Mouse (Mus musculus): ENCODE measurements around the gene Sh2d2a. TPM values are rescaled to one million over a fixed set of nuclear protein-coding genes. Genes with fewer than 3 reads are reported as not detected.
"Not testable (repeated sequence)": the region's sequence is repeated elsewhere in the genome, so short reads cannot be mapped to it uniquely, and the experiment has no call there.

The Sh2d2a gene
- polyA plus RNA-seq, 2 experiments, result 0.08 TPM; not detected in 1

DNA sequence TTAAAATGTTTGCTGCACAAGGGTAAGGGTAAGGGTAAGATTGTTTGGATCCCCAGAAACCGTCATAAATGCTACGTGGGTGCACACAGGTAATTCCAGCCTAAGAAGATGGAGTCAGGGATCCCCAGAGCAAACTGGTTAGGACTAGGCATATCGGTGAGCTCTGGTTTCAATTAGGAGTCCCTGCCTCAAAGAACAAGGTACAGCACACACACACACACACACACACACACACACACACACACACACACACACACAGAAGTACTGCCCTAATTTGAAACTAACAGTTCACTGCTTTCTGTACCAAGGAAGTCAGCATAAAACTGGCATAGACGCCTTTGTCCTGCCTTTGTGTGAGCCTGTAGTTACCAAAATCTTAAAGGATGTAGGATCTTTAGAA lies 34.1 kb upstream of the Sh2d2a start:
- TF ChIP-seq POLR2A (IDR thresholded peaks at IDR 0.05; ENCODE audit: borderline replicate concordance, extremely low read depth, insufficient read depth, insufficient read length), result no peak
- H3K36me3 ChIP-seq (ENCODE audit: control insufficient read depth, insufficient read depth, low read length), result no peaks in the 10 kb centered on the region
- H3K4me3 ChIP-seq (replicated peaks; ENCODE audit: low read length), result no peak overlapping the region
- no peak overlapping the region for H3K9ac ChIP-seq (ENCODE audit: low read depth, low read length, severe bottlenecking)
- no peak overlapping the region for H3K27ac ChIP-seq (replicated peaks; ENCODE audit: low read depth, low read length)
- no peaks in the 10 kb centered on the region; the same call in 1 of the 2 replicates for H3K9me3 ChIP-seq (ENCODE audit: control insufficient read depth, low read length)
- H3K4me2 ChIP-seq (replicated peaks; ENCODE audit: low read depth, low read length, severe bottlenecking), result no peak overlapping the region
- ATAC-seq (ENCODE audit: low FRiP score, low read depth), result no peak
- 30% methylated on average over 4 of the region's 4 CpGs for WGBS
- DNase-seq (ENCODE audit: low spot score), result no peak
- H3K4me1 ChIP-seq (ENCODE audit: control insufficient read depth, insufficient read depth, low read length), result no peaks in the 10 kb centered on the region; the same call in 1 of the 2 replicates
- peaks cover 28% of the 10 kb centered on the region for H3K27me3 ChIP-seq (ENCODE audit: control insufficient read depth, insufficient read depth, low read length)

GRCm38 (mm10) chr3:87812873-87813272 lies 33.7 kb upstream of the Sh2d2a start:
- 43% methylated on average over 10 of the region's 10 CpGs for WGBS
- TF ChIP-seq POLR2A (IDR thresholded peaks at IDR 0.05; ENCODE audit: borderline replicate concordance, extremely low read depth, insufficient read depth, insufficient read length), result no peak
- Histone ChIP-seq H3K9ac (ENCODE audit: low read depth, low read length, severe bottlenecking) (no peak overlapping the region), H3K4me1 (ENCODE audit: control insufficient read depth, insufficient read depth, low read length) (no peaks in the 10 kb centered on the region; the same call in 1 of the 2 replicates), H3K9me3 (ENCODE audit: control insufficient read depth, low read length) (no peaks in the 10 kb centered on the region; the same call in 1 of the 2 replicates), H3K4me3 (replicated peaks; ENCODE audit: low read length) (no peak overlapping the region), H3K36me3 (ENCODE audit: control insufficient read depth, insufficient read depth, low read length) (no peaks in the 10 kb centered on the region), H3K4me2 (replicated peaks; ENCODE audit: low read depth, low read length, severe bottlenecking) (no peak overlapping the region), H3K27ac (replicated peaks; ENCODE audit: low read depth, low read length) (no peak overlapping the region), H3K27me3 (ENCODE audit: control insufficient read depth, insufficient read depth, low read length) (peaks cover 28% of the 10 kb centered on the region)
- DNase-seq (ENCODE audit: low spot score) (no peak), ATAC-seq (ENCODE audit: low FRiP score, low read depth) (no peak)

DNA sequence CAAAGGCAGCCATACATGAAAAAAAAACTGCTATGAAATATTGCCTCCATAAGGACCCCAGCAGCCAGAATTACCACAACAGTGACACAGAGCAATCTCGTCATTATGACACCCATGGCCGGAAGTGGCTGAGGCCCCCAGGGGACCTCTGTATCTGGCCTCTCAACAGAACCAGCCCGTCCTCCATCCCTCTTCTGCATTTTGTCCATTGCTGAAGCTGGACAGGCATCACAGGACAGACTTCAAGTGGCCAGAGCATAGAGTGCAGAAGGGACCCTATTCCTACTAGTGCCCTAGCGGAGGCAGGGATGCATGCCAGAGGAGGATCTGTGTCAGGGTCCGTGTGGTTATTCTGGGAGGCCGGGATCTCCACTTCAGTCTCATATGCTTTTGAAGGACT lies 30.4 kb upstream of the Sh2d2a start:
- Histone ChIP-seq H3K9ac (ENCODE audit: low read depth, low read length, severe bottlenecking) (no peak overlapping the region), H3K4me2 (replicated peaks; ENCODE audit: low read depth, low read length, severe bottlenecking) (no peak overlapping the region), H3K4me1 (ENCODE audit: control insufficient read depth, insufficient read depth, low read length) (no peaks in the 10 kb centered on the region)

DNA sequence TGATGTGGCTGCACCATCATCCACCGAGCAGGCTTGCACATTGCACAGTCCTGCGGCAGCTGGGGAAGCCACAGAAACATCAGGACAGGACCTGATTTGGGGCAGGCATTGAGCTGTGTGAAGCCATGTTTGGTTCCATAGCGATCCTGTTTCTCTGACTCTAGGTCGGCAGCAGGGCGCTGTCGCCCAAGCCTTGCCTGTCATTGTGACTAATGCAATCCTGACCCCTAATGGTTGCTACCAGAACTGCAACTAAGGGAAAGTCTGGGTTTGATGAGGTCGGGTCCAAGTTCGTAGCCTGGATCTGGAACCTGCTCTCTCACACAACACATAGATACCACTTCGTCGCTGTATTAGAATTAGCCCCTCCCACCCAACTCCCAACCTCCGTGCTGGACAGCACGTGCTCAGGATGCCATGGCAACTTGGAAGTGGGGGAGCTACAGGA lies 29.9 kb upstream of the Sh2d2a start:
- ATAC-seq (ENCODE audit: low FRiP score, low read depth) (peak; percentile 61; the same call in 1 of the 2 replicates), DNase-seq (ENCODE audit: low spot score) (peak; percentile 84)
- Histone ChIP-seq H3K36me3 (ENCODE audit: control insufficient read depth, insufficient read depth, low read length) (no peaks in the 10 kb centered on the region), H3K4me1 (ENCODE audit: control insufficient read depth, insufficient read depth, low read length) (no peaks in the 10 kb centered on the region), H3K4me2 (replicated peaks; ENCODE audit: low read depth, low read length, severe bottlenecking) (0 out of 2 replicates have a peak overlapping the region, but pooled peaks have one; percentile 10), H3K4me3 (replicated peaks; ENCODE audit: low read length) (no peak overlapping the region), H3K27ac (replicated peaks; ENCODE audit: low read depth, low read length) (no peak overlapping the region), H3K27me3 (ENCODE audit: control insufficient read depth, insufficient read depth, low read length) (no peaks in the 10 kb centered on the region), H3K9me3 (ENCODE audit: control insufficient read depth, low read length) (no peaks in the 10 kb centered on the region), H3K9ac (ENCODE audit: low read depth, low read length, severe bottlenecking) (no peak overlapping the region)
- TF ChIP-seq POLR2A (IDR thresholded peaks at IDR 0.05; ENCODE audit: borderline replicate concordance, extremely low read depth, insufficient read depth, insufficient read length), result peak; percentile 28; the same call in 1 of the 2 replicates
- WGBS, result 5% methylated on average over 11 of the region's 12 CpGs

More for the DNA sequence above, 30.4 kb upstream of the Sh2d2a start:
- H3K4me3 ChIP-seq (replicated peaks; ENCODE audit: low read length), result no peak overlapping the region
- 54% methylated on average over 6 of the region's 6 CpGs for WGBS
- ATAC-seq (ENCODE audit: low FRiP score, low read depth) (no peak), DNase-seq (ENCODE audit: low spot score) (no peak)
- no peaks in the 10 kb centered on the region for H3K9me3 ChIP-seq (ENCODE audit: control insufficient read depth, low read length)
- no peaks in the 10 kb centered on the region for H3K36me3 ChIP-seq (ENCODE audit: control insufficient read depth, insufficient read depth, low read length)
- TF ChIP-seq POLR2A (IDR thresholded peaks at IDR 0.05; ENCODE audit: borderline replicate concordance, extremely low read depth, insufficient read depth, insufficient read length), result no peak
- no peaks in the 10 kb centered on the region; the same call in 1 of the 2 replicates for H3K27me3 ChIP-seq (ENCODE audit: control insufficient read depth, insufficient read depth, low read length)
- H3K27ac ChIP-seq (replicated peaks; ENCODE audit: low read depth, low read length), result no peak overlapping the region

GRCm38 (mm10) chr3:87818226-87818625 lies 28.3 kb upstream of the Sh2d2a start:
- Histone ChIP-seq H3K9ac (ENCODE audit: low read depth, low read length, severe bottlenecking) (no peak overlapping the region), H3K4me2 (replicated peaks; ENCODE audit: low read depth, low read length, severe bottlenecking) (no peak overlapping the region), H3K27me3 (ENCODE audit: control insufficient read depth, insufficient read depth, low read length) (no peaks in the 10 kb centered on the region), H3K27ac (replicated peaks; ENCODE audit: low read depth, low read length) (no peak overlapping the region), H3K4me1 (ENCODE audit: control insufficient read depth, insufficient read depth, low read length) (no peaks in the 10 kb centered on the region), H3K4me3 (replicated peaks; ENCODE audit: low read length) (no peak overlapping the region), H3K9me3 (ENCODE audit: control insufficient read depth, low read length) (no peaks in the 10 kb centered on the region), H3K36me3 (ENCODE audit: control insufficient read depth, insufficient read depth, low read length) (no peaks in the 10 kb centered on the region)
- no peak for TF ChIP-seq POLR2A (IDR thresholded peaks at IDR 0.05; ENCODE audit: borderline replicate concordance, extremely low read depth, insufficient read depth, insufficient read length)
- DNase-seq (ENCODE audit: low spot score) (no peak), ATAC-seq (ENCODE audit: low FRiP score, low read depth) (no peak)
- WGBS, result 70% methylated on average over 12 of the region's 12 CpGs

DNA sequence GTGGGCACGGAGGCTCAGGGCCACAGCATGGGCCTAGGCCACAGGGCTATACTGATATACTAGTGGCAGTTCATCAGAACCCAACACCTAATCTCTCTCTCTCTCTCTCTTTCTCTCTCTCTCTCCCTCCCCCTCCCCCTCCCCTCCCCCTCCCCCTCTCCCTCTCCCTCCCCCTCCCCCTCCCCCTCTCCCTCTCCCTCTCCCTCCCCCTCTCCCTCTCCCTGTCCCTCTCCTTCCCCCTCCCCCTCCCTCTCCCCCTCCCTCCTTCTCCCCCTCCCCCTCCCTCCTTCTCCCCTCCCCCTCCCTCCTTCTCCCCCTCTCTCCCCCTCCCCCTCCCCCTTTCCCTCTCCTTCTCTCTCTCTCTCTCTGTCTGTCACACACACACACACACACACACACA lies 22.3 kb upstream of the Sh2d2a start, which contains the start of gene Pear1:
Pear1 (minus strand) TSS at position 101 of the 400 bp plus-strand sequence.
- H3K27ac ChIP-seq (replicated peaks; ENCODE audit: low read depth, low read length); DNase-seq (ENCODE audit: low spot score); H3K36me3 ChIP-seq (ENCODE audit: control insufficient read depth, insufficient read depth, low read length); H3K9ac ChIP-seq (ENCODE audit: low read depth, low read length, severe bottlenecking); H3K9me3 ChIP-seq (ENCODE audit: control insufficient read depth, low read length); H3K4me1 ChIP-seq (ENCODE audit: control insufficient read depth, insufficient read depth, low read length); ATAC-seq (ENCODE audit: low FRiP score, low read depth); H3K4me2 ChIP-seq (replicated peaks; ENCODE audit: low read depth, low read length, severe bottlenecking); H3K27me3 ChIP-seq (ENCODE audit: control insufficient read depth, insufficient read depth, low read length); H3K4me3 ChIP-seq (replicated peaks; ENCODE audit: low read length): not testable (repeated sequence)
- 90% methylated on average over 1 of the region's 1 CpGs for WGBS

Data from limb, embryonic 14.5 days (tissue).